Mouse (Mus musculus): ENCODE data around the gene Ago1. TPM values are rescaled to one million over a fixed set of nuclear protein-coding genes. Genes with fewer than 3 reads are reported as not detected.

Gene Ago1
- 27.5 and 29.3 TPM in 2 replicates for total RNA-seq (2021)
- long read RNA-seq, experiment 1, partial matches to known transcripts = 1 of 2 reads
- long read RNA-seq, experiment 1, other reads (novel, unspliced or antisense) = 1 of 2 reads
- long read RNA-seq, experiment 2, partial matches to known transcripts = 0 of 7 reads
- long read RNA-seq, experiment 2, other reads (novel, unspliced or antisense) = 7 of 7 reads

- DNase-seq = peak; percentile 99
Measured at GRCm38 (mm10) chr4:126468285-126468901, at the start of gene Ago1. Gene Ago1 (minus strand): TSS chr4:126468583.

GRCm38 (mm10) chr4:126512308-126513066, 44.1 kb upstream of the Ago1 start:
- no peak for DNase-seq

- no peak for DNase-seq
Measured at GRCm38 (mm10) chr4:126511013-126511412, 42.6 kb upstream of the Ago1 start.

GRCm38 (mm10) chr4:126509072-126509471, 40.7 kb upstream of the Ago1 start:
- DNase-seq = no peak

- no peak for DNase-seq
Measured at GRCm38 (mm10) chr4:126508110-126508899, 39.9 kb upstream of the Ago1 start.

GRCm38 (mm10) chr4:126502977-126503309, 34.6 kb upstream of the Ago1 start:
- DNase-seq = no peak

GRCm38 (mm10) chr4:126502141-126502976, 34.0 kb upstream of the Ago1 start:
- peak; percentile 5 for DNase-seq

- DNase-seq = no peak
Measured at GRCm38 (mm10) chr4:126498601-126499000, 30.2 kb upstream of the Ago1 start.

- no peak for DNase-seq
Measured at GRCm38 (mm10) chr4:126496963-126497362, 28.6 kb upstream of the Ago1 start.

- no peak for DNase-seq
Measured at GRCm38 (mm10) chr4:126495942-126496790, 27.8 kb upstream of the Ago1 start.

- no peak for DNase-seq
Measured at GRCm38 (mm10) chr4:126495453-126495852, 27.1 kb upstream of the Ago1 start.

GRCm38 (mm10) chr4:126493416-126493815, 25.0 kb upstream of the Ago1 start:
- no peak for DNase-seq

GRCm38 (mm10) chr4:126491977-126492376, 23.6 kb upstream of the Ago1 start:
- no peak for DNase-seq

- DNase-seq = no peak
Measured at GRCm38 (mm10) chr4:126490726-126491125, 22.3 kb upstream of the Ago1 start.

GRCm38 (mm10) chr4:126489811-126490210, 21.4 kb upstream of the Ago1 start:
- no peak for DNase-seq

GRCm38 (mm10) chr4:126486217-126486616, 17.8 kb upstream of the Ago1 start:
- no peak for DNase-seq

- no peak for DNase-seq
Measured at GRCm38 (mm10) chr4:126485065-126485464, 16.7 kb upstream of the Ago1 start.

- DNase-seq = no peak
Measured at GRCm38 (mm10) chr4:126483874-126484273, 15.5 kb upstream of the Ago1 start.

GRCm38 (mm10) chr4:126482951-126483350, 14.6 kb upstream of the Ago1 start:
- no peak for DNase-seq

GRCm38 (mm10) chr4:126481461-126481860, 13.1 kb upstream of the Ago1 start:
- DNase-seq = no peak

- no peak for DNase-seq
Measured at GRCm38 (mm10) chr4:126480288-126480687, 11.9 kb upstream of the Ago1 start.

Measured in adrenal gland, postnatal 14 days (tissue).